Mouse (Mus musculus): ENCODE measurements around the gene Ube2h. TPM values are rescaled to one million over a fixed set of nuclear protein-coding genes. Genes with fewer than 3 reads are reported as not detected.

The Ube2h gene
- polyA plus RNA-seq, 1 experiment = 33.5 TPM

GRCm38 (mm10) chr6:30276882-30277281, 27.5 kb downstream of the Ube2h start:
- H3K4me2 ChIP-seq (ENCODE audit: low read depth) = no peak overlapping the region
- no peak overlapping the region for H3ac ChIP-seq (ENCODE audit: control insufficient read depth, insufficient read length)
- peaks cover 29% of the 10 kb centered on the region for H3K79me2 ChIP-seq (ENCODE audit: control insufficient read depth, insufficient read depth)
- TF ChIP-seq TCF3 (IDR thresholded peaks at IDR 0.05; ENCODE audit: insufficient read length, low read depth) (no peak), POLR2A (IDR thresholded peaks at IDR 0.05; ENCODE audit: insufficient read length, low read depth) (no peak)
- no peak overlapping the region for H3K4me3 ChIP-seq
- H3K27me3 ChIP-seq (ENCODE audit: control insufficient read depth, insufficient read depth, insufficient read length) = no peaks in the 10 kb centered on the region
- H3K36me3 ChIP-seq (ENCODE audit: control insufficient read depth, insufficient read depth) = peaks cover 40% of the 10 kb centered on the region

GRCm38 (mm10) chr6:30276375-30276774, 28.0 kb downstream of the Ube2h start:
- Histone ChIP-seq H3K4me3 (no peak overlapping the region), H3K27me3 (ENCODE audit: control insufficient read depth, insufficient read depth, insufficient read length) (no peaks in the 10 kb centered on the region), H3K79me2 (ENCODE audit: control insufficient read depth, insufficient read depth) (peaks cover 23% of the 10 kb centered on the region), H3K4me2 (ENCODE audit: low read depth) (no peak overlapping the region), H3ac (ENCODE audit: control insufficient read depth, insufficient read length) (no peak overlapping the region), H3K36me3 (ENCODE audit: control insufficient read depth, insufficient read depth) (peaks cover 39% of the 10 kb centered on the region)
- TF ChIP-seq E2F4 (IDR thresholded peaks at IDR 0.05; ENCODE audit: insufficient read depth) (no peak), CEBPB (IDR thresholded peaks at IDR 0.05; ENCODE audit: insufficient read depth, poor library complexity, severe bottlenecking) (no peak), REST (IDR thresholded peaks at IDR 0.05; ENCODE audit: insufficient read depth, insufficient read length) (no peak), MAX (IDR thresholded peaks at IDR 0.05; ENCODE audit: low read depth) (no peak), TCF12 (IDR thresholded peaks at IDR 0.05; ENCODE audit: insufficient read depth, poor library complexity, severe bottlenecking) (no peak), POLR2A (IDR thresholded peaks at IDR 0.05; ENCODE audit: insufficient read length, low read depth) (no peak)

GRCm38 (mm10) chr6:30275159-30275847, 29.0 kb downstream of the Ube2h start:
- Histone ChIP-seq H3K79me2 (ENCODE audit: control insufficient read depth, insufficient read depth) (peaks cover 13% of the 10 kb centered on the region), H3K4me3 (no peak overlapping the region), H3K4me2 (ENCODE audit: low read depth) (no peak overlapping the region), H3K27me3 (ENCODE audit: control insufficient read depth, insufficient read depth, insufficient read length) (no peaks in the 10 kb centered on the region), H3ac (ENCODE audit: control insufficient read depth, insufficient read length) (no peak overlapping the region), H3K36me3 (ENCODE audit: control insufficient read depth, insufficient read depth) (peaks cover 35% of the 10 kb centered on the region)
- TF ChIP-seq USF1 (IDR thresholded peaks at IDR 0.05; ENCODE audit: low read depth) = no peak
- TF ChIP-seq E2F4 (IDR thresholded peaks at IDR 0.05; ENCODE audit: insufficient read depth) = no peak
- no peak for TF ChIP-seq POLR2A (IDR thresholded peaks at IDR 0.05; ENCODE audit: insufficient read length, low read depth)
- no peak for TF ChIP-seq MAX (IDR thresholded peaks at IDR 0.05; ENCODE audit: low read depth)
- no peak for TF ChIP-seq CEBPB (IDR thresholded peaks at IDR 0.05; ENCODE audit: insufficient read depth, poor library complexity, severe bottlenecking)
- no peak for TF ChIP-seq REST (IDR thresholded peaks at IDR 0.05; ENCODE audit: insufficient read depth, insufficient read length)
- no peak for TF ChIP-seq TCF12 (IDR thresholded peaks at IDR 0.05; ENCODE audit: insufficient read depth, poor library complexity, severe bottlenecking)
- TF ChIP-seq SRF (IDR thresholded peaks at IDR 0.05; ENCODE audit: control insufficient read depth, insufficient read length, low read depth) = no peak
- no peak for TF ChIP-seq TCF3 (IDR thresholded peaks at IDR 0.05; ENCODE audit: insufficient read length, low read depth)

DNA sequence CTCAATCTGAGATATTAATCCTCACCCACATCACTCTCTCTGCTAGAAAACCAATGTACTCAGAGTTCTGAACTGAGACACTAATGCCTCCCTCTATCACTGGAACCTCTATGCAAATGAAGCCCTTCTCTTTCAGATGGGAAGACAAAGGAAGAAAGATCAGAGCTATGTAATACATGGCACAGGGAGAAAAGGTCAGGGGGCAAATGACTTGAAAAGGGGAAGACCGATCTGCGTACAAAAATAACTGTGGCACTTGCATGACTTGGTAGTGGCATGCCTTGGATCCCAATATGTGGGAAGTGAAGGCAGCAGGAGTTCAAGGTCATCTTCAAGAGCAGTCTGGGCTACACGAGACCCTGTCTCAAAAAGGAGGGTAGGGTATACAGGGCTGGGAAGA, 31.4 kb downstream of the Ube2h start:
- peaks cover 13% of the 10 kb centered on the region for H3K36me3 ChIP-seq (ENCODE audit: control insufficient read depth, insufficient read depth)
- H3ac ChIP-seq (ENCODE audit: control insufficient read depth, insufficient read length) = no peak overlapping the region
- H3K4me2 ChIP-seq (ENCODE audit: low read depth) = no peak overlapping the region
- no peak for TF ChIP-seq CEBPB (IDR thresholded peaks at IDR 0.05; ENCODE audit: insufficient read depth, poor library complexity, severe bottlenecking)
- TF ChIP-seq POLR2A (IDR thresholded peaks at IDR 0.05; ENCODE audit: insufficient read length, low read depth) = no peak
- no peak for TF ChIP-seq POLR2AphosphoS2 (IDR thresholded peaks at IDR 0.05; ENCODE audit: insufficient read length, low read depth)
- TF ChIP-seq MYOD1 (IDR thresholded peaks at IDR 0.05; ENCODE audit: control insufficient read depth in 1 of 3, insufficient read length in 2 of 3, low read depth in 2 of 3) = no peak
- H3K79me2 ChIP-seq (ENCODE audit: control insufficient read depth, insufficient read depth) = peaks cover 11% of the 10 kb centered on the region
- H3K4me3 ChIP-seq = no peak overlapping the region
- H3K27me3 ChIP-seq (ENCODE audit: control insufficient read depth, insufficient read depth, insufficient read length) = no peaks in the 10 kb centered on the region

DNA sequence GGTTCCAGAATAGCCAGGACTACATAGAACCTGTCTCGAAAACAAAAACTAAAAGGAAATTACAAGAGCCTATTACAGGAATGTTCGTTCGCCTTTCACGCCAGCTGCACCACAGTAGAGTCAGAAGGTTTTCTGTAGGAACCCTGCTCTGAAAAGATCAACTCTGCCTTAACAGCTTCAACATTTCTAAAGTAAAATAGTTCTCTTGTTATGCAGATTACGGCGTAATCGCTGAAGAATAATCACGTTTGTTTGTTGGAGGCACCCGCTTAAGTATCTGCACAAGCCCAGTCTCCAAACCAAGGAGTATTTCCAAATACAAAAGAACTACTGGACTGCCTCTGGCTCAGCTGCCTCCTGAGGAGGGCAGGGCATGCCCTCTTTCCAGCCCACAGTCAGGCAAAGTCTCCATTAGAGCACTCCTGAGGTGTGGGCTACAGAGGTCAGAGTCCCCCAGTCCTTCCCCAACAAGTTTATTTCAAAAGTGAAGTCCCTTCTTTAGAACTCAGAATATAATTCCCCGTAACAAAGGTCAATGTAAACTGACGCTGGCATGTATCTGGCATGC, 31.9 kb downstream of the Ube2h start:
- no peaks in the 10 kb centered on the region for H3K27me3 ChIP-seq (ENCODE audit: control insufficient read depth, insufficient read depth, insufficient read length)

More for the DNA sequence above, 31.9 kb downstream of the Ube2h start:
- Histone ChIP-seq H3ac (ENCODE audit: control insufficient read depth, insufficient read length) (no peak overlapping the region), H3K4me3 (no peak overlapping the region), H3K79me2 (ENCODE audit: control insufficient read depth, insufficient read depth) (peaks cover 11% of the 10 kb centered on the region), H3K4me2 (ENCODE audit: low read depth) (no peak overlapping the region), H3K36me3 (ENCODE audit: control insufficient read depth, insufficient read depth) (peaks cover 10% of the 10 kb centered on the region)
- no peak for TF ChIP-seq REST (IDR thresholded peaks at IDR 0.05; ENCODE audit: insufficient read depth, insufficient read length)
- TF ChIP-seq MYOG (IDR thresholded peaks at IDR 0.05; ENCODE audit: control insufficient read depth in 1 of 3, insufficient read depth in 1 of 3, insufficient read length in 2 of 3, low read depth in 2 of 3) = no peak
- no peak for TF ChIP-seq MYOD1 (IDR thresholded peaks at IDR 0.05; ENCODE audit: control insufficient read depth in 1 of 3, insufficient read length in 2 of 3, low read depth in 2 of 3)
- TF ChIP-seq USF1 (IDR thresholded peaks at IDR 0.05; ENCODE audit: low read depth) = no peak
- no peak for TF ChIP-seq MAX (IDR thresholded peaks at IDR 0.05; ENCODE audit: low read depth)
- TF ChIP-seq SRF (IDR thresholded peaks at IDR 0.05; ENCODE audit: control insufficient read depth, insufficient read length, low read depth) = no peak
- TF ChIP-seq E2F4 (IDR thresholded peaks at IDR 0.05; ENCODE audit: insufficient read depth) = no peak
